Comparison of ENCODE assay signal across 8 mouse cellular contexts in genomic region chr3:55055747-55056120, GRCm38 (mm10). TPM values are rescaled to one million over a fixed set of nuclear protein-coding genes. Genes with fewer than 3 reads are reported as not detected.
DNase-seq lines count a peak whose midpoint lies in the region; ATAC-seq and TF ChIP-seq lines count a peak whose summit lies in the region.

No protein-coding gene starts in this region.

- no peak overlapping the region for H3K27ac ChIP-seq in heart, embryonic 11.5 days (ENCODE audit: low read depth, low read length)
- no peak overlapping the region for H3K27ac ChIP-seq in hindbrain, embryonic 11.5 days (ENCODE audit: low read depth, low read length)
- H3K27ac ChIP-seq in liver, postnatal 0 days (ENCODE audit: low read depth), result no peak overlapping the region

- peak overlapping the region; percentile 47 for H3K4me3 ChIP-seq in heart, embryonic 11.5 days (ENCODE audit: low read depth, low read length)
- peak overlapping the region; percentile 56 for H3K4me3 ChIP-seq in hindbrain, embryonic 11.5 days (ENCODE audit: low read depth, low read length)
- H3K4me3 ChIP-seq in liver, postnatal 0 days (ENCODE audit: low read depth, low read length), result peak overlapping the region; percentile 40; the same call in 1 of the 2 replicates

- H3K9me3 ChIP-seq in heart, embryonic 11.5 days (replicated peaks; ENCODE audit: control insufficient read depth, low read length), result no peaks in the 10 kb centered on the region
- no peaks in the 10 kb centered on the region for H3K9me3 ChIP-seq in hindbrain, embryonic 11.5 days (ENCODE audit: control insufficient read depth, low read length)
- no peaks in the 10 kb centered on the region for H3K9me3 ChIP-seq in liver, postnatal 0 days (ENCODE audit: low read length)

- DNase-seq in heart, postnatal 4 days, result no peak
- no peak for DNase-seq in Patski (ENCODE audit: low read depth, low spot score)
- DNase-seq in hindbrain, embryonic 11.5 days (ENCODE audit: low spot score), result no peak
- DNase-seq in liver, postnatal 0 days, result no peak
- DNase-seq in right cerebral cortex, adult 2 months (ENCODE audit: low spot score in 2 of 2), result no peak
- no peak for DNase-seq in gastrocnemius, postnatal 14 days

- TF ChIP-seq EP300 in liver, postnatal 0 days (IDR thresholded peaks at IDR 0.05; ENCODE audit: low read depth), result no peak

- POLR2A ChIA-PET in Patski (lab: Charles Lee), result no interaction called here

- no peak for TF ChIP-seq CTCF in Patski (IDR thresholded peaks at IDR 0.05)
- no peak for TF ChIP-seq CTCF in liver, postnatal 0 days (IDR thresholded peaks at IDR 0.05; ENCODE audit: low read depth)

- CTCF ChIA-PET in Patski (lab: Charles Lee), result no interaction called here

- no peak for ATAC-seq in heart, embryonic 11.5 days (replicated peaks; ENCODE audit: insufficient number of reproducible peaks, low FRiP score, low TSS enrichment)
- ATAC-seq in Patski, result peak; percentile 3
- no peak for ATAC-seq in hindbrain, embryonic 11.5 days (ENCODE audit: low FRiP score)
- ATAC-seq in liver, postnatal 0 days, result no peak
- no peak for ATAC-seq in monocyte, adult 5-6 weeks (replicated peaks; ENCODE audit: insufficient number of reproducible peaks, low FRiP score, low TSS enrichment, poor library complexity, severe bottlenecking)

- no peaks in the 10 kb centered on the region for H3K36me3 ChIP-seq in heart, embryonic 11.5 days (ENCODE audit: control insufficient read depth, insufficient read depth, low read length)
- H3K36me3 ChIP-seq in hindbrain, embryonic 11.5 days (ENCODE audit: control insufficient read depth, insufficient read depth, low read length), result no peaks in the 10 kb centered on the region
- no peaks in the 10 kb centered on the region for H3K36me3 ChIP-seq in liver, postnatal 0 days (replicated peaks; ENCODE audit: insufficient read depth, low read length)

- peaks cover 3% of the 10 kb centered on the region; the same call in 1 of the 2 replicates for H3K4me1 ChIP-seq in heart, embryonic 11.5 days (ENCODE audit: control insufficient read depth, insufficient read depth, low read length)
- H3K4me1 ChIP-seq in hindbrain, embryonic 11.5 days (replicated peaks; ENCODE audit: control insufficient read depth, insufficient read depth, low read length), result no peaks in the 10 kb centered on the region
- peaks cover 11% of the 10 kb centered on the region for H3K4me1 ChIP-seq in liver, postnatal 0 days (ENCODE audit: insufficient read depth)

- peak overlapping the region; percentile 67; the same call in 1 of the 2 replicates for H3K9ac ChIP-seq in heart, embryonic 11.5 days (ENCODE audit: low read depth, low read length)
- peak overlapping the region; percentile 53; the same call in 1 of the 2 replicates for H3K9ac ChIP-seq in hindbrain, embryonic 11.5 days (ENCODE audit: low read depth, low read length)
- H3K9ac ChIP-seq in liver, postnatal 0 days (replicated peaks), result no peak overlapping the region

- WGBS in heart, embryonic 11.5 days (ENCODE audit: insufficient replicate concordance), result 10% methylated on average over 11 of the region's 11 CpGs
- WGBS in hindbrain, embryonic 11.5 days, result 4% methylated on average over 11 of the region's 11 CpGs
- 8% methylated on average over 11 of the region's 11 CpGs for WGBS in liver, postnatal 0 days (ENCODE audit: insufficient replicate concordance)

- H3K27me3 ChIP-seq in heart, embryonic 11.5 days (ENCODE audit: control insufficient read depth, insufficient read depth, low read length), result peaks cover 30% of the 10 kb centered on the region
- H3K27me3 ChIP-seq in Patski, result peaks cover 5% of the 10 kb centered on the region
- H3K27me3 ChIP-seq in hindbrain, embryonic 11.5 days (ENCODE audit: control insufficient read depth, insufficient read depth, low read length), result peaks cover 13% of the 10 kb centered on the region
- peaks cover 27% of the 10 kb centered on the region for H3K27me3 ChIP-seq in liver, postnatal 0 days (ENCODE audit: insufficient read depth, low read length)

- peak overlapping the region; percentile 98 for H3K4me2 ChIP-seq in heart, embryonic 11.5 days
- peak overlapping the region; percentile 96 for H3K4me2 ChIP-seq in hindbrain, embryonic 11.5 days (replicated peaks; ENCODE audit: low read depth, low read length)
- H3K4me2 ChIP-seq in liver, postnatal 0 days (ENCODE audit: low read depth, low read length), result peak overlapping the region; percentile 77

- in situ Hi-C loops in Patski (cut with MboI; ENCODE audit: low pct_unique_long_range_greater_than_20kb), result no loop called here

- intact Hi-C loops in gastrocnemius, postnatal 14 days (cut with DNase I; ENCODE audit: low total_unique reads), result no loop called here

RNA-seq across cellular contexts. Expression of gene Ccna1, which starts 0.4 kb away (rescaled TPM):
- polyA plus RNA-seq in heart, embryonic 11.5 days (2014; fragmentation: Nextera tagmentation; extraction: Ambion mirVana), result 0.94 and 1.2 TPM in 2 replicates
- under 1 TPM; 0.88 to 0.91 TPM for total RNA-seq in heart, postnatal 4 days (2021)
- 0.31 TPM for polyA plus RNA-seq in Patski (2021)
- polyA plus RNA-seq in hindbrain, embryonic 11.5 days (2014; fragmentation: Nextera tagmentation; extraction: Ambion mirVana), result 1.6 and 3.7 TPM in 2 replicates
- polyA plus RNA-seq in liver, postnatal 0 days (2015; fragmentation: Nextera tagmentation; extraction: Ambion mirVana), result not detected in 2 replicates
- not detected in 3 replicates for total RNA-seq in monocyte, adult 5-6 weeks (2017)
- total RNA-seq in gastrocnemius, postnatal 14 days (2021), result not detected

RNA-seq across cellular contexts. Expression of gene Spg20, which starts 56.2 kb away (rescaled TPM):
- 47.3 and 50.6 TPM in 2 replicates for polyA plus RNA-seq in heart, embryonic 11.5 days (2014; fragmentation: Nextera tagmentation; extraction: Ambion mirVana)
- 10 to 100 TPM; 43.4 to 48.1 TPM for total RNA-seq in heart, postnatal 4 days (2021)
- 69.2 TPM for polyA plus RNA-seq in Patski (2021)
- 49.6 and 49.7 TPM in 2 replicates for polyA plus RNA-seq in hindbrain, embryonic 11.5 days (2014; fragmentation: Nextera tagmentation; extraction: Ambion mirVana)
- polyA plus RNA-seq in liver, postnatal 0 days (2015; fragmentation: Nextera tagmentation; extraction: Ambion mirVana), result 7.9 and 10.6 TPM in 2 replicates
- total RNA-seq in monocyte, adult 5-6 weeks (2017), result 11.2 to 19.3 TPM (median 12.6 TPM) in 3 replicates
- 10 to 100 TPM; 28.4 to 30.5 TPM for total RNA-seq in gastrocnemius, postnatal 14 days (2021)
